Mouse (Mus musculus) cerebellum, adult 2 months (tissue): Measurements from ENCODE around the gene Cwc25. TPM values are rescaled to one million over a fixed set of nuclear protein-coding genes. Genes with fewer than 3 reads are reported as not detected.

Experiments
- DNase-seq, 2 experiments: peaks; one replicate each; pipeline ENCODE4 v3.0.0; 2021
- H3K27ac ChIP-seq: fragments of 200-500 bp; 2 replicates; pipeline ENCODE4 v1.5.1; 2012; ENCODE audit warnings: low read length, control low read depth, inconsistent platforms; ENCODE audit not compliant: insufficient read depth
- H3K27me3 ChIP-seq: fragments of 200-500 bp; 2 replicates; pipeline ENCODE4 v1.6.1; 2012; ENCODE audit warnings: inconsistent platforms, mild to moderate bottlenecking, low read length, moderate library complexity; ENCODE audit not compliant: control insufficient read depth, insufficient read depth
- H3K4me1 ChIP-seq: fragments of 200-500 bp; 2 replicates; pipeline ENCODE4 v1.6.1; 2011; ENCODE audit warnings: low read length; ENCODE audit not compliant: control insufficient read depth, insufficient read depth
- H3K4me3 ChIP-seq: fragments of 200-500 bp; replicated peaks from 2 replicates; pipeline ENCODE3; 2011; ENCODE audit warnings: mild to moderate bottlenecking, low read depth, low read length, control low read depth; ENCODE audit not compliant: insufficient read depth
- CTCF ChIP-seq: fragments of 200-500 bp; IDR thresholded peaks from 2 replicates; pipeline ENCODE4 v1.5.1; 2011; ENCODE audit warnings: low read depth, mild to moderate bottlenecking, control low read depth, low read length, moderate library complexity, borderline replicate concordance; ENCODE audit not compliant: insufficient read depth
- POLR2A ChIP-seq: fragments of 200-500 bp; IDR thresholded peaks from 2 replicates; pipeline ENCODE4 v1.6.1; 2011; ENCODE audit warnings: low read length, control low read depth, borderline replicate concordance; ENCODE audit not compliant: insufficient read depth
- WGBS: fragments of 180-500 bp; shearing (Covaris S2); methylation state at CpG from one replicate; pipeline ENCODE4 v1.1.7; 2018; 5-methylcytosine and 5-hydroxymethylcytosine counted together
- polyA plus RNA-seq: library from polyadenylated mRNA; depleted of rRNA; stranded (reverse); fragments of >200 nt; gene quantifications from 2 replicates; pipeline ENCODE4 v1.2.3, GENCODE M21; 2012

Gene Cwc25
- polyA plus RNA-seq, 1 experiment, result 17.7 TPM

DNA sequence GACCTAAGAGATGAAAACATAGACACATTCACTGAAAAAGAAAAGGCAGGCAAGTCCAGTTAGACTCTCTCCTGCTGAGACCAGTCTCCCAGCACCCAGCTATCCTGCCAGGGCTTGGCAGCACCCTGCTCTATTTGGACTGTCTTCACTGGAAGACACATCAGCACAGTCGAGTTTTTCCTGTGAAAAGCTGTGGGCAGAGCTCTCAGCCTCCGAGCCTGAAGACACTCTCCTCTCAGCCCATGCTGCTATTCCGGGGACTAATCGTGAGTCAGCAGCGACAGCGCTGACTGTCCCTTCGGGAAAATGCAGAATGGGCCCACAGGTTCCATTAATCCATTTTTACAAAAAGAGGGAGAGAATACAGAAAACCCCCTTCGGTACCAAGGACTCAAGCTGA, 13.1 kb downstream of the Cwc25 start:
- no peaks in the 10 kb centered on the region for H3K4me1 ChIP-seq
- H3K27me3 ChIP-seq, result no peaks in the 10 kb centered on the region
- 88% methylated on average over 8 of the region's 8 CpGs for WGBS
- no peak for TF ChIP-seq CTCF
- TF ChIP-seq POLR2A, result no peak
- H3K4me3 ChIP-seq, result no peak overlapping the region
- no peak for DNase-seq
- no peak overlapping the region for H3K27ac ChIP-seq

DNA sequence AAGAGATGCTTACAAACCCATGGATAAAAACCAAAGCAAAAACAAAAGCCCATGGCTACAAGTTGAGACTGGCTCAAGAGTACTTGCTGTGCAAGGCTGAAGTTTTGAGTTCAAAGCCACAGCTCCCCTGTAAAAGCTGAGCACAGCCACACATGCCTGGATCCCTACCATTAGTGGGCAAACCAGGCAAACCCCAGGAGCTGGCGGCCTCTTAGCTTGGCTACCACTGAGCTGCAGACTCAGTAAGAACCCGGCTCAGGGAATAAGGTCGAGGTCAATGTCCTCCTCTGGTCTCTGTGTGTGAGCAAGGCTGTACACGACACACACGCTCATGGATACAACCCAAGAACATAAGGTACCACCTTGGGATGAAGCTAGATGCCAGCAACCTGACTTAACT, 17.9 kb downstream of the Cwc25 start:
- no peak for DNase-seq
- TF ChIP-seq CTCF (no peak), POLR2A (no peak)
- H3K4me1 ChIP-seq, result peaks cover 2% of the 10 kb centered on the region

DNA sequence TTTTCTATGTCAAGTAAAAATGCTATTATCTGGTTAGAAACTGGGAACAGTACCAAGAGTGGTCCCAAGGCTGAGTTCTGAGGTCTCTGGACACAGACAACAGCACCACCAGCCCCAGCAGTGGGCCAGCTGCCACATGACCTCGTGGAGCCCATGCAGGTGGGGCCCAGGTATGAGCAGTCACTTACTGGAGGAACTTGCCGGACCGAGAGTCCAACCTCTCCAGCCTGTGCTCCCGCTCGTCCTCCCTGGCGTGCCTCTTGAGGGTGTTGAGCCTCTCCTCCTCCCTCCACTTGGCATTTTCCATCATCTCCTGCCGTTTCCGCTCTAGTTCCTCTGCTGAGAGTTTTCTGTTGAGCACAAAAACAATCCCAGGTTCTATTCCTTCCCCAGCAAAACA, 18.6 kb downstream of the Cwc25 start:
- peaks cover 8% of the 10 kb centered on the region for H3K4me1 ChIP-seq
- H3K27ac ChIP-seq, result no peak overlapping the region
- H3K4me3 ChIP-seq, result no peak overlapping the region
- no peaks in the 10 kb centered on the region for H3K27me3 ChIP-seq
- TF ChIP-seq CTCF (no peak), POLR2A (no peak)
- WGBS, result 72% methylated on average over 8 of the region's 8 CpGs
- DNase-seq, result no peak

More for the DNA sequence above, 17.9 kb downstream of the Cwc25 start:
- no peak overlapping the region for H3K4me3 ChIP-seq
- H3K27me3 ChIP-seq, result no peaks in the 10 kb centered on the region
- H3K27ac ChIP-seq, result no peak overlapping the region
- WGBS, result 59% methylated on average over 5 of the region's 5 CpGs

DNA sequence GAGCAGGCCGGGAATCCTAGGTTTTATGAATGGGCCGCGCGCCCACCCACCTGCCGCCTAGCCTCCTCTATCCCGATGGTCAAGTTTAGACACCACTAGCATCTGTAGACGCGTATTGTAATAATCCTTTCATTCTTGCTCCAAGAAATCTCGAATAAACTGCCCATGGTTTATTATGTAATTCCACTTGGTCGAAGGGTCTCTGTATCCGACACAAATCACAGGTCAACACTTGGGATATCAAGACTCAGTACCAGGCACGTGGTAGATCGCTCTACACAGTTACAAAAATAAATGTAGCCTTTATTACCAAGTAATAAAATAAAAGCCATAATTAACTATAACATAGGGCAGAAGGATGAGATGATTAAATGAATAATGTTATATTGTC, 21.0 kb downstream of the Cwc25 start:
- TF ChIP-seq POLR2A (no peak), CTCF (no peak)
- DNase-seq, result no peak
- no peak overlapping the region for H3K27ac ChIP-seq
- 4% methylated on average over 13 of the region's 13 CpGs for WGBS
- H3K27me3 ChIP-seq, result no peaks in the 10 kb centered on the region
- peak overlapping the region; percentile 100 for H3K4me3 ChIP-seq
- peaks cover 16% of the 10 kb centered on the region for H3K4me1 ChIP-seq

DNA sequence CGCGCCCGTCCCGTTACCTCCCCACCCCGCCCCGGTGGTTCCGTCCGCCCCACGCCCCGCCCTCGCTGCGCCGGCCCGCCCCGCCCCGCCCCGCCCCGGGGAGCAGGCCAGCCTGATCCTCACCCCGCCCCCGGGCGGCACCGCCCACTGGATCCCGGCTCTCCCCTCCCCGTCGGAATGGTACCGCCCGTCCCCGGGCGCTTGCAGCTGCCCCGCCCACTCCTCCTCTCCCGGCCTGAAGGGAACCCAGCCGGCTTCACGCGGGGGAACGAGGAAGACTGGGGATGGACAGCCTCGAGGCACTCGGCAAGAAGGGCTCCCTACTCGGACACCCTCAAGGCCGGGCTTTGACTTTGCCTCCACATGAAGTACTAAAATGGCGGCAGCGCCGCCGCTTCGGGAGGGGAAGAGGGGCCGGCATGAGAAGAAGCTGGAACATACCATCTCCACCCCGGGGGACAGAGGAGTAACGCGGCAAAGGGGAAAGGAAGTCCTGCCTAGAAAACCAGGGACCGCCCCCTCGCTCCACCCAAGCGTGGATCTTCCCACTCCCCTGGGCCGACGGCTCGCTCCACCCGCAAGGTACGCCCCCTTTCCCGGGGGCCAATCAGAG, 21.5 kb downstream of the Cwc25 start:
- H3K27ac ChIP-seq, result peak overlapping the region; percentile 95
- TF ChIP-seq CTCF (no peak), POLR2A (no peak)
- H3K4me3 ChIP-seq, result peak overlapping the region; percentile 100
- H3K4me1 ChIP-seq, result peaks cover 20% of the 10 kb centered on the region
- H3K27me3 ChIP-seq, result no peaks in the 10 kb centered on the region
- under 1% methylated on average over 35 of the region's 57 CpGs for WGBS
- DNase-seq, result peak; percentile 99

DNA sequence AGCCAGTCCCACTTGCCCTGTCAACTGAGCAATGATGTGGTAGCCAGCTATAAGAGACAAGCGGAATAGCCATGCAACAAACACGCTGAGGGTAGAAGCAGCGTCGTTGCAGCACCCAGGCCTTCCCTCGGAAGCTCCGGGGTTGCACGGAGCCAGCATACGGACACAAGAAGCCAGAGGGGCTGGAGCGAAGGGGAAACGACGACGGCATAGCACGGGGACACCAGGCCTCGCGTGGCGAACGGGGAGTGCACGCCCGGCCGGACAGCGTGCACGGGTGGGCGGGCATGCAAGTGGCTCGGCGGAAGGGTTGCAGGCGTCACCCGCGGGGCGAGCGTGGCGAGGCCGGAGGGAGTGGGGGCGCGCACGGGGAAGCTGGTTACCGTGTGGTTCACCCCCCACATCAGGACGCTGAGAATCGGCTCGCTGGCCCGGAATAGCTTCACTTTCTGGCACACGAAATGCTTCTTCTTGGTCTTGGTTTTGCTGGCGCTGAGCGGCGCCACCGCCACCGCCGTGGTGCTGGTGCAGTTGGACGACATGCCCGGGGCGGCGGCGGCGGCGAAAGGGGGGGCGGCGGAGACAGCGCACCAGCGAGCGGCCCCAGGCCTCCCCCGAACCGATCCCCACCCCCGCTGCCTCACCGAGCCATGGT, 22.2 kb downstream of the Cwc25 start, which contains the start of gene Pip4k2b:
TSS of gene Pip4k2b (minus strand) at position 642 of the 655 bp plus-strand sequence.
- DNase-seq, result no peak
- Histone ChIP-seq H3K4me1 (peaks cover 20% of the 10 kb centered on the region), H3K4me3 (peak within 1 kb of the TSS; percentile 100), H3K27me3 (no peaks in the 10 kb centered on the region), H3K27ac (peak within 1 kb of the TSS; percentile 95)
- TF ChIP-seq POLR2A, result no peak
- TF ChIP-seq CTCF, result no peak
- 2% methylated on average over 52 of the region's 63 CpGs for WGBS

DNA sequence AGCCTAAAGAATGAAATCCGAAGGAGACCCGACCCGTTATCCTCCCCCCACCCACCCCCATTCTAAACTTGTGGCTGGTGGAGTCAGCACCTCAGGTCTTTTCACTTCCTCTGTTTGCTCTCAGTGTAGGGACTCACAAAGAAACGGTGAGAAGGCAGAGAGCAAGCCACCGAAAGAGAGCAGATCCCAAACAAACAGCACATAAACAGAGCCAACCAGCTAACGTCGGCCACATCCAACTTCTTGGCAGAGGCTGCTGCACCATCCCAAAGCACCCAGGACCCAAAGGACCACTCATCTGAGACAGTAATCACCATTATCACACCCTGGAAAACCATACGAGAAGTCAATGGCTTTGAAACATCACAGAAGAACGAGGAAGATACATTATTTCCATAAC, 22.9 kb downstream of the Cwc25 start:
- no peaks in the 10 kb centered on the region for H3K27me3 ChIP-seq
- 11% methylated on average over 9 of the region's 9 CpGs for WGBS
- peak in 1 of 2 experiments; percentile 21 for DNase-seq
- H3K4me3 ChIP-seq, result peak overlapping the region; percentile 74
- peaks cover 20% of the 10 kb centered on the region for H3K4me1 ChIP-seq
- no peak overlapping the region for H3K27ac ChIP-seq
- TF ChIP-seq POLR2A (no peak), CTCF (no peak)

DNA sequence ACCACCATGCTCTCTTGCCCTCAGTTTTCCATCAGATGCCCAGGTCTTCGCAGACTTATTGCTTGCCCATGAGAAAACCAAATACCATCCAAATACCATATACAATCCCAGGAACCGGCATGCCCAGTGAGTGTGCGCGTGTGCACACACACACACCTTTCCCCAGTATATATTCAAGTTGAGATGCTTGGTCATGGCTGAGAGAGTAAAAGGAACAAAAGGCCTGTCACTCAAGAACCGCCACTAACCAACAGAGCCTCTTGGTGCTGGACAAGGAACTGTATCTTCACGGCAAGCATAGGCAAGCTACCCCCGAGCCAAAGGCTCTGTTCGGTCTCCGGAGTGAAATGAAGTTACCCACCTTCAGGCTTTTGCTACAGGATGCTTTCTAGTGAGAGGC, 23.8 kb downstream of the Cwc25 start:
- no peaks in the 10 kb centered on the region for H3K27me3 ChIP-seq
- peak in 1 of 2 experiments; percentile 14 for DNase-seq
- H3K4me1 ChIP-seq, result peaks cover 20% of the 10 kb centered on the region
- no peak overlapping the region for H3K27ac ChIP-seq
- H3K4me3 ChIP-seq, result peak overlapping the region; percentile 74
- WGBS, result 45% methylated on average over 9 of the region's 9 CpGs
- TF ChIP-seq POLR2A, result no peak
